Comparison of ENCODE assay signal across 15 mouse cellular contexts in the genomic region with DNA sequence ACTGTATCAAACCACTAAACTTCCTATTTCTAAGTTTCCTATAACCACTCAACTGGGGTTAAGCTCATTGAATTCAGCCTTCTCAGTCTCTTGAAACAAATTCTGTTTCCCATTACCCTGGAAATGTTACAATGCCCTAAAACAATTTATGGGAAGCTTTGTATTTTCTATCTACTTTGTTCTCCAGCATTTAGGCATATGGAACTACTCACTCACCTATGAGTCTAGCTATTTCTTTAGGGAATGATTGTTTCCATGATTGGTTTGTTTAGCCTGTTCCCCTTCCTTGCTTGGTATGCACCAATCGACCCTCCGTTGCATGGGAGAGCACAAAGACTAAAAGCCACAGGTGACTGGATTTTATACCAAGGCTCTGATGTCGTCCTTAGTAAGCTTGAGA.
"Had no signal": no experiment of that assay in that cellular context is flagged by ENCODE, and none has a peak within 500 bp of the region (broad histone marks: within the 10 kb centered on the region; RNA-seq: fewer than 3 reads in every experiment).

No protein-coding gene starts in this region.

- H3K4me1 ChIP-seq: lung, embryonic 15.5 days; midbrain, embryonic 10.5 days; midbrain, embryonic 12.5 days; midbrain, embryonic 15.5 days; neural tube, embryonic 12.5 days had no signal

- DNase-seq: liver, postnatal 0 days; lung, adult 2 months; lung, postnatal 4 days; right cerebral cortex, postnatal 25 days; right cerebral cortex, postnatal 4 days; spleen, adult 18-20 months; thymus, adult 18-20 months; thymus, postnatal 14 days; thymus, postnatal 36 days had no signal

- H3K9ac ChIP-seq: liver, postnatal 0 days; lung, embryonic 15.5 days; midbrain, embryonic 12.5 days; midbrain, embryonic 15.5 days; neural tube, embryonic 12.5 days had no signal

- H3K27ac ChIP-seq: lung, embryonic 15.5 days; midbrain, embryonic 10.5 days; midbrain, embryonic 12.5 days; midbrain, embryonic 15.5 days; neural tube, embryonic 12.5 days had no signal

- H3K9me3 ChIP-seq: lung, embryonic 15.5 days; midbrain, embryonic 10.5 days; midbrain, embryonic 12.5 days; neural tube, embryonic 12.5 days had no signal

- ATAC-seq: liver, postnatal 0 days; lung, postnatal 0 days; midbrain, embryonic 15.5 days had no signal

- H3K36me3 ChIP-seq: lung, embryonic 15.5 days; midbrain, embryonic 10.5 days; midbrain, embryonic 12.5 days; midbrain, embryonic 15.5 days; neural tube, embryonic 12.5 days had no signal

- H3K4me3 ChIP-seq: lung, embryonic 15.5 days; midbrain, embryonic 10.5 days; midbrain, embryonic 12.5 days; midbrain, embryonic 15.5 days; neural tube, embryonic 12.5 days had no signal

- H3K27me3 ChIP-seq: lung, embryonic 15.5 days; midbrain, embryonic 12.5 days; midbrain, embryonic 15.5 days; neural tube, embryonic 12.5 days had no signal

- H3K4me2 ChIP-seq: lung, embryonic 15.5 days; midbrain, embryonic 12.5 days; midbrain, embryonic 15.5 days; neural tube, embryonic 12.5 days had no signal
